Mouse (Mus musculus): ENCODE measurements around the gene Abcd3. TPM values are rescaled to one million over a fixed set of nuclear protein-coding genes. Genes with fewer than 3 reads are reported as not detected.

Abcd3 gene
- polyA plus RNA-seq, 1 experiment from 2014 or later = 55.7 TPM

DNA sequence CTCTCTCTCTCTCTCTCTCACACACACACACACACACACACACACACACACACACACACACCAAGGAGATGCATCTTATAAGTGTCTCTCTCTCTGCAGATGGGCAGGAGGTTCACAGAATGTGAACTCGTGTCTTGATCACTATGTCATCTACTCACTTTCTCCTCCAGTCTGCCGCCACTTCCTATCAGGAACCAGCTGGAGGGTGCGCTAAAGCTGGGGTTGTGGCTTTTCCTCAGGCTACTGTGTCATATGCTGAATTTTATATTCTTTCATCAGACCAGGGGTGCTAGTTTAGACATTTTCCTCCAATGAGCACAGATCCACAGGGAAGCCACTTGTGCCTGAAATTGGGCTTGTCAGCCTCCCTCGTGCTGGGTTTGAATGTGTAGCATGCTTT, 85.4 kb downstream of the Abcd3 start:
- H3K4me1 ChIP-seq (ENCODE audit: control insufficient read depth, insufficient read depth, low read length) = no peaks in the 10 kb centered on the region
- no peaks in the 10 kb centered on the region for H3K9me3 ChIP-seq (replicated peaks; ENCODE audit: control insufficient read depth, low read length)
- H3K4me3 ChIP-seq (ENCODE audit: low read depth, low read length) = no peak overlapping the region
- 0 out of 2 replicates have a peak, but pooled peaks cover 2% of the 10 kb centered on the region for H3K36me3 ChIP-seq (replicated peaks; ENCODE audit: control insufficient read depth, insufficient read depth, low read depth, low read length)
- DNase-seq (ENCODE audit: low spot score) (no peak), ATAC-seq (replicated peaks; ENCODE audit: insufficient number of reproducible peaks, low FRiP score, low TSS enrichment, low read depth) (no peak)
- H3K27me3 ChIP-seq (ENCODE audit: control insufficient read depth, insufficient read depth, low read length) = no peaks in the 10 kb centered on the region
- H3K27ac ChIP-seq (replicated peaks; ENCODE audit: low read depth, low read length) = no peak overlapping the region
- no peak overlapping the region for H3K9ac ChIP-seq (replicated peaks; ENCODE audit: low read length)
- WGBS = 88% methylated on average over 4 of the region's 4 CpGs
- H3K4me2 ChIP-seq (ENCODE audit: low read depth, low read length) = no peak overlapping the region

DNA sequence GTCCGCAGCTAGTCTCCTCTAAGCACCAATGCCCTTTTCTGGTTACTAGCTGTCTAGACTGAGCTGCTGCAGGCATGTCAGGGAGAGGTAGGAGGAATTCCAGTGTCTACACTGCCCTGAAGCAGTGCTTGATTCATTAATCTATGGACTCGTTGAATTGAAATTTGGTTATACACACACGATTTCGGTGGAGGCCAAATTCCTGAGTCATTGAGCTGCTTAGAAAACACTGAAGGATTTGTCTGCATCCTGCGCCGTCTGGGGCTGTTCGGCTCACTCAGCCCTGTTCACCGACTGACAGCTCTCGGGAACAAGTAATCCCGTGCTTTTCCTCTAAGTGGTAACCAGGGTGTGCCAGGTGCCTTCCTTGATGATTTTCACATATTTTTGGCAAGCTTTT, 89.5 kb downstream of the Abcd3 start:
- 0 out of 2 replicates have a peak overlapping the region, but pooled peaks have one; percentile 6 for H3K4me3 ChIP-seq (ENCODE audit: low read depth, low read length)
- no peaks in the 10 kb centered on the region for H3K27me3 ChIP-seq (ENCODE audit: control insufficient read depth, insufficient read depth, low read length)
- no peak for ATAC-seq (replicated peaks; ENCODE audit: insufficient number of reproducible peaks, low FRiP score, low TSS enrichment, low read depth)
- H3K4me1 ChIP-seq (ENCODE audit: control insufficient read depth, insufficient read depth, low read length) = no peaks in the 10 kb centered on the region; the same call in 1 of the 2 replicates
- DNase-seq (ENCODE audit: low spot score) = no peak
- H3K36me3 ChIP-seq (replicated peaks; ENCODE audit: control insufficient read depth, insufficient read depth, low read depth, low read length) = no peaks in the 10 kb centered on the region
- no peak overlapping the region for H3K9ac ChIP-seq (replicated peaks; ENCODE audit: low read length)
- no peaks in the 10 kb centered on the region for H3K9me3 ChIP-seq (replicated peaks; ENCODE audit: control insufficient read depth, low read length)
- WGBS = 80% methylated on average over 10 of the region's 10 CpGs
- H3K27ac ChIP-seq (replicated peaks; ENCODE audit: low read depth, low read length) = no peak overlapping the region
- no peak overlapping the region for H3K4me2 ChIP-seq (ENCODE audit: low read depth, low read length)

DNA sequence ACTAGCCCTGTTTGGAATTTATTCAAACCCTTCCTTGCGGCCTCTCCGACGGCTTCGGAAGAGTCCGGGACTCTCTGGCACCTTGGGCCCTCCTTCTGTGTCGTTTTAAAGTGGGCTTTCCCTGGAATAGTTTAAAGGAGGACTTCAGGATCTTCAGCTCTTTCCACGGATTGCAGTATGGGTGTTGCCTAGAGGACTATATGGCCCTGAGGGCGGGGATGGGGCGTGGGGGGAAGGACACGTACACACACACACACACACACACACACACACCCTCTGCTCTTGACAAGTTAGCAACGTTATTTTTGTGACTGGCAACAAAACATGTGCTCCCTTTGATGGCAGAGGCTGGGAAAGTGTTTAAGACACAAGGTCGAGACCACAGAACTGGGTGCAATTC, 90.5 kb downstream of the Abcd3 start:
- DNase-seq (ENCODE audit: low spot score) = no peak
- Histone ChIP-seq H3K4me1 (ENCODE audit: control insufficient read depth, insufficient read depth, low read length) (no peaks in the 10 kb centered on the region; the same call in 1 of the 2 replicates), H3K36me3 (replicated peaks; ENCODE audit: control insufficient read depth, insufficient read depth, low read depth, low read length) (no peaks in the 10 kb centered on the region), H3K9me3 (replicated peaks; ENCODE audit: control insufficient read depth, low read length) (no peaks in the 10 kb centered on the region), H3K4me3 (ENCODE audit: low read depth, low read length) (peak overlapping the region; percentile 65; the same call in 1 of the 2 replicates), H3K9ac (replicated peaks; ENCODE audit: low read length) (no peak overlapping the region), H3K27ac (replicated peaks; ENCODE audit: low read depth, low read length) (no peak overlapping the region), H3K27me3 (ENCODE audit: control insufficient read depth, insufficient read depth, low read length) (no peaks in the 10 kb centered on the region), H3K4me2 (ENCODE audit: low read depth, low read length) (peak overlapping the region; percentile 88)
- WGBS = 38% methylated on average over 12 of the region's 12 CpGs
- ATAC-seq (replicated peaks; ENCODE audit: insufficient number of reproducible peaks, low FRiP score, low TSS enrichment, low read depth) = no peak

DNA sequence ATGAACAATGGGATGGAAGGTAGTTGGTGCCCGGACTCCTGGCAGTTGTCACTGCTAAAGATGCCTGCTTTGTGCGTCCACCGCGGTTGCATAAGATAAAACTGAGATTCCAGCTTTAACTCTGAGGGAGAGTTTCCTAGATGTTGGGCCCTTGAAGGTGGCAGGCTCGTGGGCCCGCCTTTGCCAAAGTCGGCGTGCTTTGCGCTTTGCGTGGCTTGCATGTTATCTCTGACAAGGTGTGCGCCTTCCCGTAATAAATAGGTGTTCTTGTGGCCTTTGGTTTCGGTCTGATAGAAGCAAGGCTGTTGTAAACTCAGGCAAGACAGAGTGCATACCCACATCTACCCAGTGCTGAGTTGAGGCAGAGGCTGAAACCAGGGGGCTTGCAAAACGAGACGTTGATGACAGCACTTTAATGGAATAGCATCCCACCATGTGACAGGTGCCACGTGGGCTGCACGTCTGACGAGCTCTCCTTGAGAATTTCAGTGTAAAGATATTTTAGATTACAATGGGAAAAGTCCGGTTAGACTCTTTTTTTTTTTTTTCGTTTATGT, 91.1 kb downstream of the Abcd3 start:
- H3K9me3 ChIP-seq (replicated peaks; ENCODE audit: control insufficient read depth, low read length) = no peaks in the 10 kb centered on the region
- no peak for ATAC-seq (replicated peaks; ENCODE audit: insufficient number of reproducible peaks, low FRiP score, low TSS enrichment, low read depth)

DNA sequence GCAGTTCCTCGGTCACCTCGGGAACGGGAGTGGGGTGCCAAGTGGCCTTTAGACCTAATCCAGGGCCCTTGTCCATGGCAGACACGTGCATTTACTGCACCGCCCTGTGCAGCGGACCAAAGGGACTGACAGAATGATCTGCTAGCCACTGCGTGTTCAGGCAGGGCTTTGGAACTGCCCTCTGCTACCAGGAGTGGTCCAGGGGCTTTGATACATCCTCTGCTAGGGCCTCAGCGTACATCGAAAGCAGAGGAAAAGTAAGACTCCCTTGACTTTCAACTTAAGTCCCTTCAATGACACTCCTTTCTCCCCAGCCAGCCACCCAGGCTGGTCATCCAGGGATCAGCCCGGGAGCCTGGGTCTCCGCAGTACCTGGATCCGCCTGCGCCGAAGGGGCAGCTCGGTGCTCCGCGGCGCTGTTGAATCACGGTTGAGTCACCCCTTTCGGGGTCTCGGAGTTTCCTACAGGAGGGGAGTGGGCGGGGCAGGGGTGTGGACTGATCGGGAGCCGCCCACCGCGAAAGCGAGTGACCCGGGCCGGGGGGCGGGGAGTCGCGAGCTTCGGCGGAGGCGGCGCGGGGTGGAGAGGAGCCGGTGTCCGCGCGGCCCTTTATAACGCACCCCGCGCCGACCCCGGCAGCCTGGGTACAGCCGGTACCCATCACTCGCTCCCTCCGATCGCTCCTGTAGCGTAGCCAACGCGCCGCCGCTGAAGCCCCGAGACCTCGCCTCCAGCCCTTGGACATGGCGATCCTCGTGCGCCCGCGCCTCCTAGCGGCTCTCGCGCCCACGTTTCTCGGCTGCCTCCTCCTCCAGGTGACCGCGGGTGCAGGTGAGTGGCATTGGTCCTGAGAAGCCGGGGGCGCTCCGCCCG, 91.9 kb downstream of the Abcd3 start, which contains the start of gene F3:
TSS of gene F3 (plus strand) at position 567 of the 874 bp plus-strand sequence.
- DNase-seq (ENCODE audit: low spot score) (peak; percentile 91), ATAC-seq (replicated peaks; ENCODE audit: insufficient number of reproducible peaks, low FRiP score, low TSS enrichment, low read depth) (peak; percentile 87)
- Histone ChIP-seq H3K36me3 (replicated peaks; ENCODE audit: control insufficient read depth, insufficient read depth, low read depth, low read length) (no peaks in the 10 kb centered on the region), H3K27ac (replicated peaks; ENCODE audit: low read depth, low read length) (no peak within 1 kb of the TSS), H3K4me1 (ENCODE audit: control insufficient read depth, insufficient read depth, low read length) (no peaks in the 10 kb centered on the region; the same call in 1 of the 2 replicates), H3K9me3 (replicated peaks; ENCODE audit: control insufficient read depth, low read length) (no peaks in the 10 kb centered on the region), H3K4me3 (ENCODE audit: low read depth, low read length) (peak within 1 kb of the TSS; percentile 65), H3K9ac (replicated peaks; ENCODE audit: low read length) (peak within 1 kb of the TSS; percentile 67), H3K4me2 (ENCODE audit: low read depth, low read length) (peak within 1 kb of the TSS; percentile 88), H3K27me3 (ENCODE audit: control insufficient read depth, insufficient read depth, low read length) (no peaks in the 10 kb centered on the region)
- WGBS = under 1% methylated on average over 65 of the region's 73 CpGs

More for the DNA sequence above, 91.1 kb downstream of the Abcd3 start:
- no peak overlapping the region for H3K27ac ChIP-seq (replicated peaks; ENCODE audit: low read depth, low read length)
- H3K4me1 ChIP-seq (ENCODE audit: control insufficient read depth, insufficient read depth, low read length) = no peaks in the 10 kb centered on the region; the same call in 1 of the 2 replicates
- H3K9ac ChIP-seq (replicated peaks; ENCODE audit: low read length) = peak overlapping the region; percentile 67
- no peak for DNase-seq (ENCODE audit: low spot score)
- peak overlapping the region; percentile 65 for H3K4me3 ChIP-seq (ENCODE audit: low read depth, low read length)
- no peaks in the 10 kb centered on the region for H3K36me3 ChIP-seq (replicated peaks; ENCODE audit: control insufficient read depth, insufficient read depth, low read depth, low read length)
- peak overlapping the region; percentile 88 for H3K4me2 ChIP-seq (ENCODE audit: low read depth, low read length)
- no peaks in the 10 kb centered on the region for H3K27me3 ChIP-seq (ENCODE audit: control insufficient read depth, insufficient read depth, low read length)
- WGBS = 4% methylated on average over 20 of the region's 20 CpGs

DNA sequence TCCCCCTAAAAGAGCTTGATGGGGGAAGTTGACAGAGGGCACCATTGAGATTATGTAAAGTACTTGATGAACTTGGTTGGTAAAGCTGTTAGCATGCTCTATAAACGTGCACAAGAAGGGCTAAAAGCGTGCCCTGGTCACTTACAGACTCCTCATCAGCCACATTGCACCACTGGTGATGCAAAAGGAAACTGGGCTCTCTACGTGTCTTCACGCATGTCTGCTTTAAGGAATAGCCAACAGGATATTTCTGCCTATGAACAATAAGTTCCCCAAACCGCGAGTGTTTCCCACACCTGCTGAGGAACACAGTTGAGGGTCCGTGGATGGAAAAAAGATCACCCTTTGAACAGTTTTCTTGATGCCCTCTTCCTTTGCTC, 93.4 kb downstream of the Abcd3 start:
- no peaks in the 10 kb centered on the region for H3K36me3 ChIP-seq (replicated peaks; ENCODE audit: control insufficient read depth, insufficient read depth, low read depth, low read length)
- H3K9me3 ChIP-seq (replicated peaks; ENCODE audit: control insufficient read depth, low read length) = no peaks in the 10 kb centered on the region
- H3K27me3 ChIP-seq (ENCODE audit: control insufficient read depth, insufficient read depth, low read length) = no peaks in the 10 kb centered on the region
- ATAC-seq (replicated peaks; ENCODE audit: insufficient number of reproducible peaks, low FRiP score, low TSS enrichment, low read depth) (no peak), DNase-seq (ENCODE audit: low spot score) (no peak)
- no peak overlapping the region for H3K9ac ChIP-seq (replicated peaks; ENCODE audit: low read length)
- WGBS = 66% methylated on average over 7 of the region's 7 CpGs
- no peak overlapping the region for H3K4me2 ChIP-seq (ENCODE audit: low read depth, low read length)
- no peak overlapping the region for H3K27ac ChIP-seq (replicated peaks; ENCODE audit: low read depth, low read length)
- no peak overlapping the region for H3K4me3 ChIP-seq (ENCODE audit: low read depth, low read length)
- no peaks in the 10 kb centered on the region; the same call in 1 of the 2 replicates for H3K4me1 ChIP-seq (ENCODE audit: control insufficient read depth, insufficient read depth, low read length)

DNA sequence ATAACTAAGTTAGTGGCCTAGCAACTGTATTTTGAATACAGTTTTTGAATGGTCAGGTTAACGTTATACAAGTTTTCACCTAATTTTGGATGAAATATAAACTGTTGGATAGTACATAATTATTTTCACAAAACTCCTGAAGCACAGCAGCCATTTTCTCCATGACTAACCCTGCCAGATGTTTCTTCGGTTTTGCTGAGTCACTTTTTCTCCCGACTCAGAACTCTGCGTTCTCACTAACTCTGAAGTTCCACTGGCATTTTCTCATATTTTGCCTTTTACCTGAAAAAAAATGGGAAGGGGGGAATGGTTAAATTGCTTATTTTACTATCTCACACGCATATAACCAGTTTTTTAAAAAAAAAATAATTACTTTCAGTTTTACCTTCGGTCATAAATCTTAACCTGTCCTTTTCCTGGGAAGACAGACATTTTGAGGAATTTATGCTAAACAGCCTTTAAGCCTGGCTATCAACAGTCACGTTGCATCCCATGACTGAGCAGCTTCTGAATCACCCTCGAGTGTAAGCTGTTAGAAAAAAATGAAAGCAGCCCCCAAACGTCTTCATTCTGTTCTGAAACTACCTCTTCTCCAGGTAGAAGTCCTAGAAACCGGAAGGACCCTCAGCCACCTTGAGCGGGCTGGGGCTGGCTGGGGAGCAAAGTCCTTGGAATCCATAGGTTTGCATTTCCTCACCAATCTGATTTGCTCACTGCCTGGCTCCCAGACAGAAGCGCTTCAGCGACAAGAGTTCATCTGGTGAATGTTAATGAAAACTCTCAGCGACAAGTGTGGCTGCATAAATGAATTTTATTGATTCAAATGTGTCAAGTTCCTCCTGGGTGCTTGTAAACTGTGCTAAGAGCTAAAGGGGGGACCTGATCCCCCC, 94.1 kb downstream of the Abcd3 start:
- DNase-seq (ENCODE audit: low spot score) (peak; percentile 34), ATAC-seq (replicated peaks; ENCODE audit: insufficient number of reproducible peaks, low FRiP score, low TSS enrichment, low read depth) (no peak)
- Histone ChIP-seq H3K4me2 (ENCODE audit: low read depth, low read length) (no peak overlapping the region), H3K27ac (replicated peaks; ENCODE audit: low read depth, low read length) (no peak overlapping the region), H3K36me3 (replicated peaks; ENCODE audit: control insufficient read depth, insufficient read depth, low read depth, low read length) (no peaks in the 10 kb centered on the region), H3K4me1 (ENCODE audit: control insufficient read depth, insufficient read depth, low read length) (no peaks in the 10 kb centered on the region; the same call in 1 of the 2 replicates), H3K9me3 (replicated peaks; ENCODE audit: control insufficient read depth, low read length) (no peaks in the 10 kb centered on the region), H3K27me3 (ENCODE audit: control insufficient read depth, insufficient read depth, low read length) (no peaks in the 10 kb centered on the region), H3K4me3 (ENCODE audit: low read depth, low read length) (no peak overlapping the region), H3K9ac (replicated peaks; ENCODE audit: low read length) (no peak overlapping the region)
- WGBS = 55% methylated on average over 14 of the region's 14 CpGs
